Mouse (Mus musculus) MEL-GATA-1-ER (cell line): Measurements from ENCODE around the gene Zbtb9.
"Not testable (repeated sequence)": the region's sequence is repeated elsewhere in the genome, so short reads cannot be mapped to it uniquely, and the experiment has no call there.

Experiments used
- DNase-seq: peaks from one replicate; pipeline ENCODE4 v3.0.0-alpha.2; 2012; ENCODE audit warnings: low read depth; ENCODE audit errors: extremely low read depth

Gene Zbtb9

GRCm38 (mm10) chr17:26971247-26971905, 1.6 kb upstream of the Zbtb9 start:
- no peak for DNase-seq

- DNase-seq, result no peak
Measured at GRCm38 (mm10) chr17:26972107-26972506, 860 bp upstream of the Zbtb9 start.

- DNase-seq, result no peak
Measured at GRCm38 (mm10) chr17:26974547-26974946, 1.6 kb downstream of the Zbtb9 start.

GRCm38 (mm10) chr17:26975415-26975814, 2.4 kb downstream of the Zbtb9 start:
- DNase-seq, result no peak

GRCm38 (mm10) chr17:26977354-26977753, 4.4 kb downstream of the Zbtb9 start:
- DNase-seq, result not testable (repeated sequence)

- DNase-seq, result no peak
Measured at GRCm38 (mm10) chr17:26979426-26979825, 6.5 kb downstream of the Zbtb9 start.

GRCm38 (mm10) chr17:26981050-26981449, 8.1 kb downstream of the Zbtb9 start:
- peak; percentile 53 for DNase-seq

- no peak for DNase-seq
Measured at GRCm38 (mm10) chr17:26983382-26983781, 10.4 kb downstream of the Zbtb9 start.

- no peak for DNase-seq
Measured at GRCm38 (mm10) chr17:26985503-26986179, 12.7 kb downstream of the Zbtb9 start.

- no peak for DNase-seq
Measured at GRCm38 (mm10) chr17:26990521-26990920, 17.6 kb downstream of the Zbtb9 start.

GRCm38 (mm10) chr17:26994410-26994809, 21.4 kb downstream of the Zbtb9 start:
- no peak for DNase-seq

- DNase-seq, result no peak
Measured at GRCm38 (mm10) chr17:26995006-26995405, 22.0 kb downstream of the Zbtb9 start.

- no peak for DNase-seq
Measured at GRCm38 (mm10) chr17:26995562-26995961, 22.6 kb downstream of the Zbtb9 start.

GRCm38 (mm10) chr17:26997661-26998060, 24.7 kb downstream of the Zbtb9 start:
- no peak for DNase-seq

- DNase-seq, result no peak
Measured at GRCm38 (mm10) chr17:26998283-26998682, 25.3 kb downstream of the Zbtb9 start.

- DNase-seq, result no peak
Measured at GRCm38 (mm10) chr17:26999996-27000395, 27.0 kb downstream of the Zbtb9 start.

GRCm38 (mm10) chr17:27001151-27001550, 28.2 kb downstream of the Zbtb9 start:
- DNase-seq, result no peak

GRCm38 (mm10) chr17:27001889-27002288, 28.9 kb downstream of the Zbtb9 start:
- DNase-seq, result peak; percentile 38

GRCm38 (mm10) chr17:27004431-27004830, 31.5 kb downstream of the Zbtb9 start:
- peak; percentile 35 for DNase-seq

- DNase-seq, result no peak
Measured at GRCm38 (mm10) chr17:27004903-27005485, 32.0 kb downstream of the Zbtb9 start.

- DNase-seq, result peak; percentile 56
Measured at GRCm38 (mm10) chr17:27005644-27006043, 32.7 kb downstream of the Zbtb9 start.

- DNase-seq, result peak; percentile 41
Measured at GRCm38 (mm10) chr17:27008277-27008676, 35.3 kb downstream of the Zbtb9 start.

GRCm38 (mm10) chr17:27011167-27011566, 38.2 kb downstream of the Zbtb9 start:
- DNase-seq, result no peak
